Mouse (Mus musculus) kidney, adult 18-20 months (tissue): ENCODE data around the gene Setd7.
A peak's percentile ranks its signal among the peaks of the same experiment; 100 is the strongest.

ENCODE experiments used
- DNase-seq: peaks from one replicate; pipeline ENCODE4 v3.0.0; 2021

Gene Setd7

DNA sequence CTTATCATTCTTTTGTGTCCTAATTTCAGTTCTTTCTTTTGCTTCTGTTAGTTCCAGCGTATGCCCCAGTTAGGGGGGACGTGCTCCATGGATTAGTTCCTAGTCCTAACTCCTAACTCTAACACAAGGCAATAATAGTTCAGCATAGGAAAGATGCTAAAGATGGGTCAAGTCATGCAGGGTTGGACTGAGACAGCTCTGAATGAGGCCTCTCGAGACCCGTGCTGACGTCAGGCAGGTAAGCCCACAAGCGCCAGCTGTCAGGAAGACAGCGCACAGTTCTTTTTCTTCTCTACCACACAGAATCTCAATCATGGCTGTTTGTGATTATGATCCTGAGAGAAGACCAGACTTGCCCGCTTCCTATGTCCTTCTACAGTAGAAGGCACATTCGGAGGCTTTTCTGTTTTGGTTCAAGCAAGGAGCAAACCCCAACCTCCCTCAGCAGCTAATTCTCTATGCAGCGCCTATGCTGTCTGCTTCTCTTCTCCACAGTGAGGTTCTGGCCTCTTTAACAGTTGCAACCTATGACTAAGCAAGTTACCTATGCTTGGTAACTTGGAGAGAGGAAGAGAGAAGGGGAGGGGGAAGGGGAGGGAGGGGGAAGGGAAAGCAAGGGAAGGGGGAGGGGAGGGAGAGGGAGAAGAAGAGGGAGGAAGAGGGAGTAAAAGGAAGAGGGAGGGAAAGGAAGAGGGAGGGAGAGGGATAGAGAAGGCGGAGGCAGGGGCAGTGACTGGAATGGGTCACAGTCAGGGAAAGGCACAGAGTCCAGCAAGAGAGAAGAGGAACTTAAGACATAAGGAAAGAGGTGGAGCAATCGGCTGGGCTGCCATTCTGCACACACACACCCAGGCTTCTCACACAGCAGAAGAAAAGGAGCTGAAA, 42.6 kb downstream of the Setd7 start:
- no peak for DNase-seq

DNA sequence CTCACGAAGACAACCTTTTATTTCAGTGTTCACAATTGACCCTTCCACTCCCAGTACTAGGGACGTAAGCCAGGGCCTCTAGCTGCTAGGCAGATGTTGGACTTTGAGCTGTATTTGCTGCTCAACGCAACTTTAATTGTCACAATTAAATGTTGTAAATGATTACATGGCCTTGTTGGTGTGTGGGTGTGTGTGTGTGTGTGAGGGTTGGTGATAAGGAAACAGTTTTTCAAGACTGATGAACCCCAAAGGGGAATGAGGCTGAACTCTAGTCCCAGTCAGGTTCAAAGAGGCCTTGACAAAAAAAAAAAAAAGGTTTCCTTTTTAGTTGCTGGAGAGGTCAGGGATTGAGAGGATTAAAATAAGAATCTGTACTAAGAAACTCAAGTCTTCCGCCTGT, 43.2 kb downstream of the Setd7 start:
- no peak for DNase-seq

DNA sequence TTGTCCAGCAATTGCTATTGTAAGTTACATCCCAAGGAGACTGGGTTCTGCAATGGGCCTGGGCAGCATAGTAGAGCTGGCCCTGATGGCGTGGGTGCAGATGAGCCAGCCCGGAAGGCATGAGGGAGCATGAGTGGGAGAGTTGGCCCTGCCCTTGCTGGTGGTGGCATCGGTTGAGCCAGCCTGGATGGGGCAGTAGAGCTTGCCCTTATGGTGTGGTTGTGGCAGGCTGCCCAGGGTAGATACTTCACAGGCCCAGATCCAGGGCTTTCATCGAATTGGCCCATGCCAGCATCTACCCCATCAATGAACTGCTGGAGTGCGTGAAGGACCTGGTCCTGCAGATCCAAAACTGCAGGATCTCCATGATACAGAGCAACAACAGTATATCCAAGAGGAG, 48.7 kb downstream of the Setd7 start:
- no peak for DNase-seq

DNA sequence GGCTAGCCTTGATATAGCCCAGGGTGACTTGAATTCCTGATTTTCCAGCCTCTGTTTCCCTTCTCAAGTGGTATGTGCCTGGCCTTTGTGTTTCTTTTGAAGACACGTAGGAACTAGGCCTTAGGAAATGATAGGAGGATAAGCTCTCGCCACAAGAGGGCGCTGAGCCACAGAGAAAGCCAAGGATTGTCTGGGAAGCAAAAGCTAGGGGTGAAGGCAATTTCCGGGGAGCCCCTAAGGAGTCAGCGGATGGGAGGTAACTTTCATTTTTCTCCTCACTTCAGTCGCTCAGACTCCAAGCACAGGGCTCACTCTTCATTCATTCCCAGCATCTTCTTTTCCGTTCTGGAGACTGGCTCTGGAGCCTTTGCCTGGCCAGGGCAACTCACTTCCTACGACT, 49.8 kb downstream of the Setd7 start:
- DNase-seq: peak; percentile 81

DNA sequence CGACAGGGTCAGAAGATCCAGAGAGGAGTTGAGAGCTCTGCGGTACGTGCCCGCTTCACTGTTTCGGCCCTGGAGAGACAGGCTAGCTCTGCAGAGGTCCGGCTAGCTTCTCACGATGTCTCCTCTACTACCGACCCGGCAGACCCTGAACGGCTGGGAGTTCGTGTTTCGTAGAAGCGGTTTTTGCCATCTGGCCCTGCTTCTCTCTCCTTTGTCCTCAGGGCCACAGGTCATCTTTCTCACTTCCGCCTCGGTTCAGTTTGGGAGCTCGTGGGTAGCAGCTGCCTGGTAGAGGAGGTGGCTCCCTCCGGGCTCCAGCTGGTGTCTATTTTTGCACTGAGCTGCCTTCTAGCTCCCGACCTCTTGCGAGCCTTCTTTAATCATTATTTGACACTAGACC, 55.2 kb downstream of the Setd7 start:
- no peak for DNase-seq

DNA sequence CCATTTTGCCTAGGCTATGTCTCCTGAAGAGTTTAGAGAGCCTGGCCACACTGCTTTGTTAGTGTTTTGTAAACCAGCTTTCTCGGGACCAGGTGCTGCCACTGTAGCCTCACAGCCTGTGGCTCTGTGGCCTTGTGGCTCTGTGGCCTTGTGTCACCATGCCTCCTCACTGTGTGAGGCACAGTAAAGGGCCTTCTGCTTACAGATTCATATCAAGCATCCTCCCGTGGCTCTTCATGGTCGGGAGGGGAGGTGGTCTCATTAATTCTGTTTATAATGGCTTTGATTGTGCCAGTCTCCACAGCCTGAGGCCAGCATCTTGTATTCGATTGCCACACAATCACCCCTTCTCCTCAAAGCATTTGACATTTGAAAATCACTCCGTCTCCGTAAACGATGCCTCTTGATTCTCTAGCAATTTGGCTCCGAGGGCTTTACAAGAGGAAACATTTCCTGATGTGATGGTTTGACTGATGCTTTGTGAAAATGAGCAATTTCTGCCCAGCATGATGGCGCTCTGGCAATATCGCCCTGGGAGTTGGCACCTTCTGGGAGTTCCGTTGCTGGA, 56.2 kb downstream of the Setd7 start:
- DNase-seq: no peak

DNA sequence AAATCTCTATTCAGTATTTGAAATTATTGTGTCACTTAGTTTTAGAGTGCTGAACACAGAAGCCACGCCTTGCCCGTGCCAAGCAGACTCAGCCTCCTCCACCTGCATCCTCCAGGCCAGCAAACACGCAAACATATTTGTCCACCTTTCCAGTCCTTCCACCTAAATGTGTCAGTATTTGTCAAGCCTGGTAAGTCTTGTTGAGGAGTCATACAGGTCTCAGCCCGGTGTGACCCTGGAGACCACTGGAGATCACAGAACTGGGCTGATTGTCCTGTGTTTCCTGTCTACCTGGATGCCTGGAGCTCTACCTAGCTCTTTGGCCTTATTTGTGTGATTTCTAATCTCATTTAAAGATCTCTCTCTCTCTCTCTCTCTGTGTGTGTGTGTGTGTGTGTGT, 60.8 kb downstream of the Setd7 start:
- no peak for DNase-seq

DNA sequence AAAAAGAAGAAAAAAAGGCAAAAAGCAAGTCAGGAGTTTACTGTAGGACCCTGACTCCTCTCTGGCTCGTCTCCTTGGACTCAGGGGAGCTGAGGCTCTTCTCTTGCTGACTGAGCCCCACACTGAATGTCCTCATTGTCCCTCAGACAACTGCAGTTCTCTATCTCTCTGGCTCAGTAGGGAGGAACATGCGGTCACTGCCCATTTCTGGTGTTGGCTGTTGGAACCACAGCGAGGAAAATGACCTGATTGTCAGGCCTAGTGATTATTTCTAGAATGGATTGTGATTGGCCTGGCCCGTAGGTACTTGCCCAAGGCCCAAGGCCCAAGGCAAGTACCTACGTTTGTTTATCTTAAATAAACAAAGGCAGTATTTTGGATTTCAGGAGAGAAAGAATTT, 62.0 kb downstream of the Setd7 start:
- no peak for DNase-seq

DNA sequence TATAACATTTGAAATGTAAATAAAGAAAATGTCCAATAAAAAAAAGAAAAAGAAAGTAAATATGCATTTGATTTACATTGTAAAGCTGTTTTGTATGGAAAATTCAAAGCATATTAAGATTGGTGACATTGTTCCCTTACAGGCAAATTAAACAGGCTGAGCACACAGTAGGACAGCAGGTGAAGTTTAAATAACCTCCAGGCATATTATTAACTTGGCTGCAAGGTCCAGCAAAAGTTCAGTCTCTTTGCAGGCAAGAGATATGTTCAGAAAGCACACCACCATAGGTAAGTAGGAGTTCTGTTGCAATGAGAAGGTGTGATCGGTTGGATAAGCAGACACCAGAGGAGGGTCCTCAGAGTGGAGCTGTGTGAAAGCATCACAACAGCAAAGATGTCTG, 62.7 kb downstream of the Setd7 start:
- no peak for DNase-seq

DNA sequence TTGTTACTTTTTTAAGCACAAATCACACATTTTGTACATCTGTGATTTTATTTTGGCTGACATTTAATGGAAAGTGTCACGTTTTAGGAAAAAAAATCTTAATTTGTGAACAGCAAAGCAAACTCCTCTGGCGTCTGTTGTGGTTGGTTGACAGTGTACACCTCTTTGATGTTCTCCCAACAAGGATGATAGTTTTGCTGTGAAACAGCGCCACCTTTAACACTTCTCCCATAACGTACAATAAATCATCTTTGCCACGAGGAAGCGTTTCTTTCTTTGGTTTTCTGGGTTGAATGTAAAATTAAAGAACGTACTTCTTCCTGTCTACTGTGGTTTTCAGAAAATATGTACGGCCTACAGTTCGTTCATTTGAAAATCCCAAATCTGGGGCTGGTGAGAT, 65.0 kb downstream of the Setd7 start:
- no peak for DNase-seq

DNA sequence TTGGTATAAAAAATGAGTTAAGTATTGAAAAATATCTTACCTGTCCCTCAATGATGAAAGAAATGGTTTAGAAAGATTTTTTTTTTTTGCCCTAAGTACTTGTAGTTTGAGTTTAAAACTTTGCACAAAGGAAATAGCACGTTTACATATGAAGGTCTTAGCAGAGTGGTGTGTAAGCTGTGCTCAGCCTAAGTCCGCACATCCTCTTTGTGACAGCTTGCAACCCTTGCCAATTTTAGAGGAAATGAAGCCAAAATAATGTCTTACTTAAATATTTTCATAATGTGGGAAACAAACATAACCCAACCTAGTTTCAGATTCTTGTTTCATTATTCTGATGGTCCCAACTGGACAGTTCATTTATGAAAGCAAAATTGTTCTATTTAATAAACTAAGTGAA, 66.2 kb downstream of the Setd7 start:
- no peak for DNase-seq

DNA sequence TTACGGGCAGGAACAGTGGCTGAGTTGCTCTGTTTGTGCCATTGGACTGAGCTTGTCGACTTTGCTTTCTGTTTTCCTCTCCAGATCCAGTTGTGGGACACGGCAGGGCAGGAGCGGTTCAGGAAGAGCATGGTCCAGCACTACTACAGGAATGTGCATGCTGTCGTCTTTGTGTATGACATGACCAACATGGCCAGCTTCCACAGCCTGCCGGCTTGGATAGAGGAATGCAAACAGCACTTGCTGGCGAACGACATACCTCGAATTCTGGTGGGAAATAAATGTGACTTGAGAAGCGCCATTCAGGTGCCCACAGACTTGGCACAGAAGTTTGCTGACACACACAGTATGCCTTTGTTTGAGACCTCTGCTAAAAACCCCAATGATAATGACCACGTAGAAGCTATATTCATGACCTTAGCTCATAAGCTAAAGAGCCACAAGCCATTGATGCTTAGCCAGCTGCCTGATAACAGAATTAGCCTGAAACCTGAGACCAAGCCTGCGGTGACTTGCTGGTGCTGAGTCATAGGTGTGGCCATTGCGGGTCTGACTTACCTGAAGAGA, 67.3 kb downstream of the Setd7 start:
- no peak for DNase-seq

DNA sequence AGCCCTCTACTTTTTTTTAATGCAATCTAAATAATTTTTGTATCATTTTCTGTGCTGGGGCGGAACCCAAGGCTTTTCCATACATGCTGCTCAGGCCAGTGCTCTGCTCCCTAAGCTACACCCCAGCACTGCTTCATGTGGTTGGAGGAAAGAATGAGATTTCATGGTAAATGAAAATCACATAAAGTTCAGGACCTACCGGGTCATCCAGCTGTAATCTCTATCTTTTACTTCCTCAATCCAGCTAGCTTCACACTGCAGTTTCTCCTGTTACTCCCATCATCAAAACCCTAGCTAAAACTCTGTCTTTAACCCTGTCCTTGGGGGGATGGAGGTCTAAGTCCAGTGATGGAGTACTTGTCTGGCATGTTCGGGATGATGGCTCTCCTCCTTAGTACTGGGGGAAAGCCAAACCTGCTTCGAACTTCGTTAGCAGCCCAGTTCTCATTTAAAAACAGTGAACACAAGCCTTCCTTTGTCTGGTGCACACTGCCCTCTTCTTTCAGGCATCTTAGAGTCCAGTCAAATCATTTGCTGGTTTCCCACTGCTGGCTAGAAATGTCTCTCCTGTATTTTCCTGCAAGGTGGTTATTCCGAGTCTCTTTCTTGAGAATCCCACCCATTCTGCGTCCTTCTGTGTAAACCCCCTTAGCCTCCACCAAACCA, 70.5 kb downstream of the Setd7 start:
- DNase-seq: no peak

DNA sequence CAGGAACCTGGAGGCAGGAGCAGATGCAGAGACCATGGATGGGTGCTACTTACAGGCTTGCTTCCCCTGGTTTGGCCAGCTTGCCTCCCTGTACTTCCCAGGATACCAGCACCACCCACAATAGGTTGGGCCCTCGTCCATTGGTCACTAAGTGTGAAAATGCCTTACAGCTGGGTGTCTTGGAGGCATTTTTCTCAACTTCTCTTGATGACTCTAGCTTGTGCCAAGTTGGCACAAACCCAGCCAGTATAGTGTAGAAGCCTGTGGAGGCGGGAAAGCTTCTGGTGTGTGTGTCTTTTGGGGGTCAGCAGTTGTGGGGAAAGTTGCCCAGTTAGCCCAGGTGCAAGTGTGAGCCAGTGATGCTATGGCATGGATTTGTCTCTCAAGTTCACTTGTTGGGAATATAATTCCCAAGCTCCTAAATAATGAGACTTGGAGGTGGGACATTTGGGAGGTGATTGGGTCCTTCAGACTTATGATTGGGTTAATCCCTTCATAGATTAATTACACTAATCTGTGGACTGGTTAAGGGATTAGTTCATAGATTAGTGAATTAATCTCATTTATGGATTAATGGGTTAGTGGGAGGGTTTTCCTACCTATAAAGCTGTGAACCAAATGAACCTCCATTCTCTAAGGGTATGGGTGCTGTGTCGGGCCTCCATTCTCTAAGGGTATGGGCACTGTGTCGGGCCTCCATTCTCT, 74.0 kb downstream of the Setd7 start:
- no peak for DNase-seq

DNA sequence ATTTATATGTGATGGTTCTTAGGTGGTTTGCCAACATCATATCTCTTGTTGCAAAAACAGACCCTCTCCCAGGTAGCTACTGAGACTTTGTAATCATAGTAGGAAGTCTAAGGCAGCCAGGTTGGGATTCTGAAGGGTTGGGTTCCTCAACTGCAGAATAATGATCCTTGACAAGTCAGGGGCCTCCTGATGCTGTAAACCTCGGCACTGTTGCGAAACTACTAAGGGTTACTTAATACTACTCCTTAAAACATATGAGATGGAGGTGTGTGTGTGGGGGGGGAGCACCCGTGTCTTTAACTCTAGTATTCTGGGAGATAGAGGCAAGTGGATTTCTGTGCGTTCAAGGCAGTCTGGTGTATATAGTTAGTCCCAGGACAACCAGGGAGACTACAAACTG, 75.3 kb downstream of the Setd7 start:
- no peak for DNase-seq

DNA sequence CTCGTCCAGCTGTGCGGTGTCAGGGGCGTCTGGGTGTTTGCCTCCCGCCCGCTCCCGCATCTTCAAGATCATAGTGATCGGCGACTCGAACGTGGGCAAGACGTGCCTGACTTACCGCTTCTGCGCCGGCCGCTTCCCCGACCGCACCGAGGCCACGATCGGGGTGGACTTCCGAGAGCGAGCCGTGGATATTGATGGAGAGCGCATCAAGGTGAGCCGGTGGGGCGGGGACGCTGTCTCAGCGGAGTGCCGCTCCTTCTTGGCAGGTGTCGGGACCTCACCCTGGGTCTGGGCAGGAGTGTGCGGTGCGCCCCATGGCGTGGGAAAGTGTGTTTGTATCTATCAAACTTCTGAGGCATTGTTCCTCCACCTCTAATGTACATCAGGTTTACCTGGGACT, 76.3 kb downstream of the Setd7 start:
- no peak for DNase-seq

DNA sequence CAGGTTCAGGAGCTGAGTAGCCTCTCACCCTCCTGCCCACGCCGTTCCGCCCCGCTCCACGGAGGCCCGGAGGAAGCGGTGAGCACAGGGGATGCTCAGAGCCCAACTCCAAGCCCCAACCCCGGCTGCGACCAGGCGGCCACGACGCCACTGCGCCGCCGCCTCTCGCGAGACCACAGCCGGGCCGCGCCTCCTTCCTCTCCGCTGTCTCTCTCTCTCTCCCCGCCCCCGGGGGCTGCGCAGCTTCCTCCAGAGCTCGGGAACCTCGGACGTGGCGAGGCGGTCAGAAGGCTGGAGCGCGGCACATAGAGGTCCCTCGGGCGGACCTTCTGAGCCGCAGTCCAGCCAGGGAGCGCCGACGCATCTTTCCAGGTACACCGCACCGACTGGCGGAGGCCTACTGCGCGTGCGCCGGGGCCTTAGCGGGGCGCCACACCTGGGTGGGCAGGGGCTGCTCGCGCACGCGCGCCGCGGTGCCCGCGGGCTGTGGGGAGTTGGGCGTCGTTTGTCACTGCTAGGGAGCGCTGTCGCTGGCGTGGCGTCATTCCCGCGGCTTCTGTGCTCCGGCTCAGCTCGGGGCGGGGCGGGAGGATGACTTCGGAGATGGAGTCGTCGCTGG, 76.8 kb downstream of the Setd7 start, which contains the start of gene Rab33b:
Gene Rab33b, plus strand, starts transcription at position 180 of the 619 bp plus-strand sequence.
- peak; percentile 97 for DNase-seq

DNA sequence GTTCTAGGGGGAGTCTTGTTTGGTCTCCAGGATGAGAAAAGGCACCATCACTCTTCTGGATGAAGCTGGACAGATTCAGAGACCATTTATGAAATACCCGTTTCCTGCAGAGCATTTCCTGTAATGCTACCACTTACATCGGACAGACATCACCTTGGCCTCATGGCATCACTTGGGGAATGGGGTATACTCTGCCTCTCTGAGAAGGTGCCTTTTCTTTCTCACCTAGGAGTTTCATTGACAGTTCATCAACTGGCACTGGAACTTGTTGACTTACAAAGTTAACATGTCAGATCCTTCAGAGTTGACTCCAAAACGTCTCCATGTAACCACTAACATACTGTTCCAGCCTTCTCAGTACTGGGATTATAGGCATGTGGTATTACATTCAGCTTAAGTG, 77.9 kb downstream of the Setd7 start:
- no peak for DNase-seq

DNA sequence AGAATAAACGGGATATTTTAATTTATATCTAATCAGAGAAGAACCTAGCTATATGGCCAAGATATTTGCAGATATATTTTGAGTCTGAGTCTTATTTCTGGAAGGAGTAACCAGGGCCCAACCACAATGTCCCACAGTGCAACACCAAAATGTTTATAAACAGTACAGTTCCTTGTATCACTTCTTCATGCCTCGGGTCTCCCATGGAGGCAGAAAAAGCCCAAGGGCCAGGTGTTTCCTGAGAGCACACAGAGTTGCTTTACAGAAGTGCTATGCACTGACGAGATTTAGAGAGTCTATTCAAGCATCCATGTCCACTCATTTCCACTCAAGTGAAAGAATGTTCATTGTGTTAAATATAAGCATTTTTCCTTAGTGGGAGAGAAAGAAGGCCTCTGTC, 78.8 kb downstream of the Setd7 start:
- DNase-seq: no peak

DNA sequence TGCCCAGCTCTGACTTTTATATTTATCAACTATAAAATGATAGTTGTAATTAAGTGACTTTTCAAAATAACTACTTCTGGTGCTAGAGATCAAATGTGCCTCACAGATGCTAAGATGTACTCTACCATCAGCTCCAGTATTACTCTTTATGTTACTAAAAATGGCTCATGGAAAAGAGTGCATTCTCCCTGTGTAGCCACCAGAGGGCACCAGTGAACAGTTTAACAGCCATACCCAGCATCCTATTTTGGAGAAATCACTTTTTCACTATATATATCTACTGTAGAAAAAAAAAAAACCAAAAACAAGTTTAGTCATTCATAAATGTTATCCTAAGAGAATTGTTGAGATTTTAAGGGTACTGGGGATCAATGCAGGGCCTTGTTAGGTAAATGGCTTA, 79.6 kb downstream of the Setd7 start:
- peak; percentile 37 for DNase-seq

DNA sequence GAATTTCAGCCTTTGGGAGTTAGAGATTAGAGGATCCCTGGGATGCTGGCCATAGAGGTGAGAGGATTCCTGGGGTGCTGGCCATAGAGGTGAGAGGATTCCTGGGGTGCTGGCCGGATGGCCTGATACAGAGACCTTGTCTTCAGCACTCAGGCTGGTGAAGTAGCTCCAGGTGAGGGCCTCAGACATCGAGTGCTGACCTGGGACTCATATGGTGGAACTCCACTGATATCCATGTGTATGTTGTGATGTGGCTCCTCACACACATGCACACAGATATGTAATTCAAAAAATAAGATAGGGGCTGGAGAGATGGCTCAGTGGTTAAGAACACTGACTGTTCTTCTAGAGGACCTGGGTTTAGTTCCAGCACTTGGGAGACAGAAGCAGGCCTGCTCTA, 80.8 kb downstream of the Setd7 start:
- no peak for DNase-seq

DNA sequence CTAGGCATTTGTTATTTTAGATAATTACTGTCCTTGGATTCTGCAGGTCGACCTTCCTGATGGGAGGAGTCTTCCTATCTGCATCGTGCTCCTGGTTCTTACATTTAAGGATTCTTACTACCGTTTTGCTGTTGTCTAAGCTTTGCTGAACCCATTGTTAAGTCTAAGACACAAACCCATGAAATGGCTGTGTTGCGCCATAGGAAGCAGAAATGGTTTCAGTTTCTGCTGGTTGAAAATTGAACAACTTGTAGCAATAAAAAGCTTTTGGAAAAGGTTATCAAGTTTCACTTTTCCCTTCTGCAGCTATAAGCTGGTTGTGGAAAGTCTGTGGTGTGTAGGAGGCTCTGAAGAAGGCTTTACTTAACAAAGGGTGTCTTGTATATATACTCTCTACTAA, 85.0 kb downstream of the Setd7 start:
- DNase-seq: no peak

DNA sequence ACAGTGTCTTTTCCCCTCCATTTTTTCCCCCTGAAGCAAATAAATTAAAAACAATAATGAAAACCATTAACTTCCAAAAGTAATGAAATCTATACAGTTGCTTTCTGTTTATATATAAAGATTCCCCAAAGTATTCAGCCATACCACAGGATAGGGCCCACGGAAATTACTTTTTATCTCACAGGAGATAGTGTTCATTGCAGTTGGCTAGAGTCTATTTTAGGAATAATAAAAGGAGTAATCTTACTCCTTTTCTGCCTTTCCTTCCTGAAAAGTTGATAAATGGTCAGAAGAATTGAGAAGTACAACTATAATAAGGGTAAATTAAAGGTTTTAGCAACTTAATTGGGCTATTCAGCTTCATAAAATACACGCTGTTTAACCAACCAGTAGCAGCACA, 92.1 kb downstream of the Setd7 start:
- DNase-seq: no peak
